Mouse (Mus musculus): ENCODE results near the gene Spryd3. TPM values are rescaled to one million over a fixed set of nuclear protein-coding genes. Genes with fewer than 3 reads are reported as not detected.

Gene Spryd3
- total RNA-seq, 2 experiments from 2014 or later: 148 to 163 TPM

- DNase-seq (ENCODE audit: low spot score in 2 of 2): no peak
Observed at GRCm38 (mm10) chr15:102147674-102148402, 11.8 kb upstream of the Spryd3 start.

GRCm38 (mm10) chr15:102146882-102147281 lies 10.8 kb upstream of the Spryd3 start:
- peak; percentile 42 to 68 for DNase-seq (ENCODE audit: low spot score in 2 of 2)

DNA sequence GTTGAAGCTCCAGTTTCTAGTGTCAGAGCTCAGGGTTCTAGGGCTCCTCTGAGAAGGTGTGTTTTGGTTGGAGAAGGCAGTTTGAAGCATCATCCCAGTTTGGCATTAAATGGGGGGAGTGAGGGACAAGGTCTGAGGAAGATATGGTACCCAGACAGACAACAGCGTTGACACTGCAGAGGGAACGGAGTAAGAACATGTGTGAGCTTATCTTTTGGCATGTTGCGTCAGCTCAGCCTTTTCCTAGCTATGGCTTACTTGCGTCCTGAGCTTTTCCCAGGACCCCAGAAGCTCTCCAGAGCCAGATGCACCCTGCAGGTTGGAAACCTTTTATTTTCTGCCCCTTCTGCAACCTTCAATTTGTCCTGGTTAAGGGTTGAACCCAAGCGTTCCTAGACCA lies 10.1 kb upstream of the Spryd3 start:
- no peak for DNase-seq (ENCODE audit: low spot score in 2 of 2)

GRCm38 (mm10) chr15:102145330-102145729 lies 9.3 kb upstream of the Spryd3 start:
- DNase-seq (ENCODE audit: low spot score in 2 of 2): no peak

DNA sequence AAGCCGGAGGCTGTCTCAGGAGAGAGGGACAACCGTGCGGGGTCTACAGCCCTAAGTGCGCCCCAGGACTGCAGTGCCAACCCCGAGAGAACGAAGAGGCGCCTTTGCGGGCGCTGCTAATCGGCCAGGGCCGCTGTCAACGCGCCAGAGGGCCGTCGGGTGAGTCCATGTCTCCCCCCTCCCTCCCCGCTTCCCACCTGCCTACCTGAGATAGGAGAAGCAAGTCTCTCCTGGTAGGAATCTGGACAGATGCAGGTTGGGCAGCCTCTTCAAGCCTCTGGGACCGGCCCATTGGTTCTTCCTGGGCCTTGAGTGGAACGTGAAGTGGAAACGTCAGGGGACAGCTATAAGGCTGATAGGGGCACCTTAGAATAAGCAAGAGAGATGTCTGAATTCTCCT lies 8.7 kb upstream of the Spryd3 start:
- DNase-seq (ENCODE audit: low spot score in 2 of 2): no peak

- no peak for DNase-seq (ENCODE audit: low spot score in 2 of 2)
Observed at GRCm38 (mm10) chr15:102144274-102144711, 8.3 kb upstream of the Spryd3 start, which contains the start of gene Igfbp6. Gene Igfbp6 (plus strand): TSS chr15:102144362.

GRCm38 (mm10) chr15:102142914-102143912 lies 7.2 kb upstream of the Spryd3 start:
- DNase-seq (ENCODE audit: low spot score in 2 of 2): no peak

DNA sequence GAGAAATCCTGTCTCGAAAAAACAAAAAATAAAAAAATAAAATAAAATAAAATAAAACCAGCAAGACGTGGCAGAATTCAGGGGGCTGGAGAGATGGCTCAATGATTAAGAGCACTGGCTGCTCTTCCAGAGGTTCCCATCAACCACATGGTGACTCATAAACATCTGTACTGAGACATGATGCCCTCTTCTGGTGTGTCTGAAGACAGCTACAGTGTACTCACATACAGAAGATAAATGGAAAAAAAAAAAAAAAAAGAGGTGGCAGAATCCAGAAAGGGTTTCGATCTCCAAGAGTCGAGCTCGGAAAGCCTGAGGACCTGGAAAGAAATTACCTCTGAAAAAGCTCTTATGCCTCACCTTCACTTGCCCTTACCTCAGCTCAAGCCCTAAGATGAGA lies 5.1 kb upstream of the Spryd3 start:
- DNase-seq (ENCODE audit: low spot score in 2 of 2): no peak

DNA sequence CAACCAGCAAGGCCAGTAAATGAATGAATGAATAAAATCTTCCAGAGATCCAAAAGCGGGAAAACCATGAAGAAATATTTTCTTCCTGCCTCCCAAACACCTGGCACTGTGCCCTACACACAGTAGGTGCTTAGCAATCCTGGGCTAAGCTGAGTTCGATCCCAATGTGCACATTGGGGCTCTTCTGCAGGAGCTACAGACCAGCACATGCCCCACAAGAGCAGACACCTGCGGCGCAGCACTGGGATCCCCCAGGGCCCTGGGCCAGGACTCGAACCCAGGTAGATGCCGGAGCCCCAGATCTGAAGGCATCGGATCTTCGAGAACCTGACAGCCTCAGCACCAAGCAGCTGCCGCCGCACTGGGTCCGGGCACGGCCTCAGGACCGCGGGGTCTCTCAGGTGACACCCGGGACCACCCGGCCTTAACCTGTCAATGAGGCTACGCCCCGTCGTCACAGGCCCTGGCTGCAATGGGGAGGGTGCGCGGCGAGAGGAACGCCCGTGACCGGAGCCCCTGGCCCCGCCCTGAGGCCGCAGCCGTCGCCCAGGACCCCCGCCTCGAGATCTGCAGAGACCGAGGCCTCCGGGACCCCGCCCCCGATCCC lies 409 bp downstream of the Spryd3 start:
- DNase-seq (ENCODE audit: low spot score in 2 of 2): no peak

GRCm38 (mm10) chr15:102134709-102135108 lies 1.3 kb downstream of the Spryd3 start:
- DNase-seq (ENCODE audit: low spot score in 2 of 2): no peak

DNA sequence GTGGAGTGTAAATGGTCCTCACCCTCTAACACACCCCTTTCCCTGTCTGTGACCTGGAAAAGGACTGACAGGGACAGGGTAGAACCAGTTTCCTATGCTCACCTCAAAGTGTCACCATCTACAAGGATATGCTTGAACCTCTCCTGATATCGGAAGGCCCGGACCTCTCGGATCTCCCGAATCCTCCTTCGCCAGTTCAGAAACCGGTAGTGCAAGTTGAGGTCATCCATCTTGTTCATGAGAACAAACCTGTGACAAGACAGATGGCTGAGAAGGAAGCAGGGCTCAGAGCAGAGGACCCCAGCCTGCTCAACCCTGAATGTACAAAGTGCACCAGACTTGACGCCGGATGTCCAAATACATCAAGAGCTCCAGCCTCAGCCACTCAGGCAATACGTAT lies 2.7 kb downstream of the Spryd3 start:
- DNase-seq (ENCODE audit: low spot score in 2 of 2): no peak

GRCm38 (mm10) chr15:102126303-102126702 lies 9.7 kb downstream of the Spryd3 start:
- no peak for DNase-seq (ENCODE audit: low spot score in 2 of 2)

DNA sequence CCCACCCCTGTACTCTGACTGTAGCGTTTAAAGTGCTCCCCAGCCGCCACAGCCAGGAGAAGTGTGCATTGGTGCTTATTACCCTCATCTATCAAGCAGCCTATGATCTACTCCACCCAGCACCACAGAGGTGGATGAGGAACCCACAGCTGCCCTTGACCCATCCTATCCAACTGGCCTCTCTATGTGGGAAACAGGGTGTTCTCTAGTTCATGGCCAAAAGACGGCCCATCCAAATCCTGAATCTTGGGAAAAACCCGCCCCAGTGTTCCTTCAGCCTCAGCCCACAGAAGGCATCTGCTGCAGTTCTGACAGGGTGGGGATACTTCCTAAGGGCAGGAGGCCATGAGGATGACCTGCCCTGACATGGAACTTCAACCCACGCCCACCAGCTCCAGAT lies 15.5 kb downstream of the Spryd3 start:
- no peak for DNase-seq (ENCODE audit: low spot score in 2 of 2)

DNA sequence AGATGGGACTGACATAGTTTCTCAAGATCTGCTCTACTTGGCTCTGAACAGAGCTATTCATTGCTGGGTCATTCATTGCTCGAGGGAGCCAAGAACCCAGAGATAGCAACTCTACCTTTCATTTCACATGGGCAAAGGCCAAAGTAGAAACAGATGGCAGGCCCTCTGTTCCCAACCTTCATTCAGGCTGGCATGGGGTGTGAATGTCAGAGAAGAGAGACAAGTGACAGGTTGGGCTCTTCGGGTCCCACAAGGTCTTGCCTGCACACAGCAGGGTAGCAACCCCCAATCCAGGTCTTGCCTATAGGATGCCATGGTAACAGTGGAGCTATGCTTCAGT lies 16.2 kb downstream of the Spryd3 start:
- no peak for DNase-seq (ENCODE audit: low spot score in 2 of 2)

DNA sequence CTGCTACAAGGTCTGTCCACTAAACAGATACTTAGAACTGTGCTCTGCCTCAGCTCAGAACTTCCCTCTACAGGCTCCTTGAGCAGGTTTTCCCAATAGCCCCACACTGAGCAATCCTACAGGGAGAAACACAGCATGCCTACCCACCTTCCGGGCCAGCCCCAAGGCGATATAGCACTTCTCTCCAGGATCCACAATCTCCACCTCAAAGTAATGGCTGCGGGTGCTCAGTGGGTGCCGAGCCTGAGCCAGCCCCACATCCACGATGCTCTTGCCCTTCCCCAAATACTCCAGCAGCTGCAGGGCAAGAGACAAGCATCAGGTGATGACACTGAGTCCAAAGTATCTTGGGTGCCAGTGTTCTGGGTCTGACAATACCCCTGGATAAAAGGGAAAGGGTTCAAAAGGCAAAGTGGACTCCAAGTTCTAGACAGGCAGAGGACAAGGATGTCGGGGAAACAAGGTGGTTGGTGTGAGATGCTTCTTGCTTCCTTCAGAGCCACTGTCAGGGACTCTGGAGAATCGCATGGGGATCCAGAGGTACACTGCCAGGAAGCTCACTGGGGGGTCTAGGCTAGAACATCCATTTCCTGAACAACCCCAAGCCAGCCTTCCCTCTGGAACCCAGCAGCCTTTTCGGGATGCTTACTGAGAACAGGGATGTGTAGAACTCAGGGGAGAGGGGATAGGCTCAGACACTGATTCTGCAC lies 16.8 kb downstream of the Spryd3 start:
- DNase-seq (ENCODE audit: low spot score in 2 of 2): peak in 1 of 2 experiments; percentile 16

GRCm38 (mm10) chr15:102118591-102118990 lies 17.4 kb downstream of the Spryd3 start:
- no peak for DNase-seq (ENCODE audit: low spot score in 2 of 2)

DNA sequence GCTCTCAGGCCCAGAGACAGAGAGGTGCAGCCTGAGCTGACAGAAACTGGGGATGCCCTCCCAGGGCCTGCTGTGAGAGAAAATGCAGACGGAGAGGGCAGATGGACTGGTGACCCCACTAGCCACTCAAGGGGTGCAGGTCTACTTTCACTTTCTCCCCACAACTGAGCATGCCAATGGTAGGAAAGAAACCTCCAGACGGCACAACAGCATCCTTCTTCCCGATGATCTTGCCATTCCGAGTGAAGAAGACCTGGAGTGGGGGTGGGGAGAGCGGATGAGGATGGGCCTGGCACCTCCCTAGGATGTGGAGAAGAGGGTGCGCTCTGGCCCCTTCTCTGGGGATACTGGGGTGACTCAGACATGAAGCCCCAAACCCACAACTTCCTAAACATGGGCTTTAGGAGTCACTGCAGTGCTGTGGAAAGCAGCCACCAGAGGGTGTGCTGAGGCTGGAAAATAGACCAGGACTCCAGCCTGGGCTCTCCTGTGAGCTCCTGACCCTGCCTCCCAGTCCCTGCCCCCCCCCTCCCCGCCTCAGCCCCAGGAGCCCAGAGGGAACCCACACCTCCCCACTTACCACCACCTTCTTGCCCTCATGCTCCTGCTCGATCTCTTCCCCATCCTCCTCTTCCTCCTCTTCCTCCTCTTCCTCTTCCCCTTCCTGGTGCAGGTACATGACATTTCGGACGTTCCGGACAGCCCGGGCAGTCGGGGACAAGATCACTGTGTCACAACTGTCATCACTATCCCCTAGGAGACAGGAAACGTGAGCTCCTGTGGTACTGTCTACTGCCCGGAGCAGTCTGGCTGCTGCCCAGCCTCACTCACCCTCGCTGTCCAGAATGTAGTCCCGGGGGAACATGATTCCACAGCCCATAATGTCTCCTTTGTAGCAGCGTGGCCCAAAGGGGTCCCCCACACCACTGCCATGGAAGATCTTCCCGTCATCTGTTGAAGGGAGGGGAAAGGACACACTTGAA lies 18.3 kb downstream of the Spryd3 start:
- peak; percentile 32 to 58 for DNase-seq (ENCODE audit: low spot score in 2 of 2)

GRCm38 (mm10) chr15:102116753-102117415 lies 19.1 kb downstream of the Spryd3 start:
- peak; percentile 30 to 39 for DNase-seq (ENCODE audit: low spot score in 2 of 2)

GRCm38 (mm10) chr15:102115731-102116231 lies 20.3 kb downstream of the Spryd3 start:
- no peak for DNase-seq (ENCODE audit: low spot score in 2 of 2)
